Comparison of ENCODE assay signal across 18 mouse cellular contexts in genomic region chr7:121906879-121907278, GRCm38 (mm10). TPM values are rescaled to one million over a fixed set of nuclear protein-coding genes. Genes with fewer than 3 reads are reported as not detected.
A peak's percentile ranks its signal among the peaks of the same experiment; 100 is the strongest.
DNase-seq lines count a peak whose midpoint lies in the region.
"Had no signal": no experiment of that assay in that cellular context is flagged by ENCODE, and none has a peak within 500 bp of the region (broad histone marks: within the 10 kb centered on the region; RNA-seq: fewer than 3 reads in every experiment).

No protein-coding gene starts in this region.

- DNase-seq in adrenal gland, postnatal 10 days: peak; percentile 58
- DNase-seq in adrenal gland, adult 18-20 months (ENCODE audit: low spot score in 2 of 2): no peak
- DNase-seq in kidney, adult 18-20 months: peak; percentile 6
- no peak for DNase-seq in kidney, adult 9 months
- DNase-seq in testis, postnatal 14 days (ENCODE audit: low spot score): peak; percentile 54
- no peak for DNase-seq in testis, postnatal 10 days (ENCODE audit: low spot score)
- peak; percentile 45 for DNase-seq in lung, postnatal 36 days
- DNase-seq in thymus, postnatal 36 days: no peak
- DNase-seq: adrenal gland, adult 2 months; gastrocnemius, postnatal 10 days; heart, postnatal 4 days; left cerebral cortex, postnatal 4 days had no signal

RNA-seq across cellular contexts. Expression of gene Scnn1b, which starts 42.0 kb away (rescaled TPM):
- total RNA-seq in adrenal gland, postnatal 10 days (2021): under 1 TPM; 0.57 to 0.64 TPM
- under 1 TPM in 1 of 2 experiments, not detected in 1; 0.26 TPM for total RNA-seq in adrenal gland, adult 18-20 months (2021)
- total RNA-seq: adrenal gland, adult 2 months; granulocyte monocyte progenitor cell, adult 5-6 weeks; layer of hippocampus, postnatal 10 days; left cerebral cortex, adult 2 months; megakaryocyte progenitor cell, adult 5-6 weeks; monocyte, adult 5-6 weeks; neutrophil, adult 5-6 weeks had no signal

Comparison
In these comparisons a context has a peak if more than half of its experiments do, and no peak if none do; other contexts are left out.
1. DNase-seq: peak in adrenal gland, postnatal 10 days (single experiment), kidney, adult 18-20 months (single experiment), testis, postnatal 14 days (single experiment) and lung, postnatal 36 days (single experiment); none in adrenal gland, adult 18-20 months (0 of 2), kidney, adult 9 months (single experiment), testis, postnatal 10 days (single experiment) and thymus, postnatal 36 days (0 of 2).